Mouse (Mus musculus) neural tube, embryonic 10.5 days (tissue): ENCODE measurements around the gene Map1s.

Experiments used
- DNase-seq: peaks from one replicate; pipeline ENCODE4 v3.0.0-alpha.2; 2017; ENCODE audit warnings: low spot score; ENCODE audit errors: extremely low spot score

Gene Map1s

DNA sequence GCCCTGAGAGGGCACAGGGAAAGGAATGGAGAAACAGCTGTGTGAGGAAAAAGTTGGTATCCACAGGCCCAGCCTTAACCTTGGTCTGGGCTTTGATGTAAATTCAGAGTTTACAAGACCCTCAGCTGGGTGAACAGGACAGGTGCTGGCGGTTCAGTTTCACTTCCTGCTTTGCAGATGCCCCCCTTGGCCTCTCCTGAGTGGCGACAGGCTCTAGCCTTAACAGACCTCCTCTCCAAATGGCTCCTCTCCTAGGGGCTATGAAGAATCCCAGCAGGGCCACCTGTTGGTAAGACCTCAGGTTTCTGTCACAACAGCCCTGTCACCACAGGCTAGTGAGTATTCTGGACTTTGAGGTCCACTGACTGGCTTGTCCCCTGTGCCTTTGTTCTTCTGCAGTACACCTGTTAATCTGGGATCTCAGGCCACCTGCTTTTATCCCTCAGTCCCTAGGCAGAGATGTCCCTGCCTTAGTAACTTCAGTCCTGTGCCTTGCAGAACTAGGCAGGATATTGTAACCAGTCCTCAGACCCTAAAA, 7.0 kb upstream of the Map1s start:
- DNase-seq: no peak

DNA sequence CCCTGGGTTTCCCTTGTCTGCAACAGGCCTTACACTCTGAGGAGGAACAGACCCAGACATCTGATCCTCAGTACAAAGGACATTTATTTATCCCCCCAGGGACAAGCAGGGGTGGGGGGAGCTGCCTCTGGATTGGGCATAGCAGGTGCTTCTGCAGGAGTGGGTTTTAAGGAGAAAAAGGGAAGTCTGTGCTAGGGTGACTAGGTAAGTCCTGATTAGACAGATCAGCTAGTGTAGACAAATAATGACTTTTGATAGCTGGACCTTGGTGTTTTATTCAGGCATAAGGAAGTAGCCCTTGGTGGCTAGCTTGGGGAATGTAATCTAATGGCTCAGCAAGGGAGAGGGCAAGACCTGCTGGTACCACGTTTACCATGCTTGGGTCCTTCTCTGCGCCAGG, 6.5 kb upstream of the Map1s start:
- no peak for DNase-seq

DNA sequence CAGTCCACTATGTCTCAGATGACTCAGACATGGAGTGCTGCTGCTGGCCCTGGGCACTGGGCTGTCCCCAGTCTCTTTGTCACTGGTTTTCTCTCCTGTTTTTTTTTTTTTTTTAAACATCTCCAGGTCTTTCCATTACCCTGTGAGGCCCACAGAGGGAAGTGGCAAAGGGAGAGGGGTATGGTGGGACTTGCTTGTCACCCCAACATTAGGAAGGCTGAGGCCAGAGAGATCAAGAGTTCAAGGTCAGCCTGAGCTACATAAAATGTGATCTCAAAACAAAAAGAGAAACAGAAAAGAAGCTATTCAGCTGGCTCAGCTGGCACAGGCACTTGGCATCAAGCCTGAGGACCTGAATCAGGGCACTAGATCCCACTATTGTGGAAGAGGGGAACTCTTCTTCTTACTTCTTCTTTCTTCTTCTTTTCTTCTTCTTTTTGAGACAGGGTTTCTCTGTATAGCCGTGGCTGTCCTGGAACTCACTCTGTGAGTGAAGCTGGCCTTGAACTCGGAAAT, 4.8 kb upstream of the Map1s start:
- no peak for DNase-seq

DNA sequence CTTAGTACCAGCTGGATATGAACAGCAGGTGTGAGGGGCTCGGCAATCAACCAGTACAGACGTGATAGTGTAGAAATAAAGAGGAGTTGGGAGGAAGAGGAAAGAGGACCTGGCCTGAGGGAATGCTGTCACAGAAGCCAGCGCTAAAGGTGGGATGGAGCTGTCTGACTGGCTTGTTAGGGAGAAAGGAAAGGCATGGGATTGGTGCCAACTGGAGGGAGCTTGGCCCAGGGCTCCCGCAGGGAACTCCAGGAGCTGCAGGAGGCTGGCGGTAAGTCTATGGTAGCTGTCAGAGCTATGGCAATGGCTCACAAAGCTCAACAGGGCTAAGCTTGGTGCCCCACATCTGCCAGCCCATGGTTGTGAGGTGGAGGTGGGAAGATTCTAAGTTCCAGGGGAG, 3.5 kb upstream of the Map1s start:
- no peak for DNase-seq

DNA sequence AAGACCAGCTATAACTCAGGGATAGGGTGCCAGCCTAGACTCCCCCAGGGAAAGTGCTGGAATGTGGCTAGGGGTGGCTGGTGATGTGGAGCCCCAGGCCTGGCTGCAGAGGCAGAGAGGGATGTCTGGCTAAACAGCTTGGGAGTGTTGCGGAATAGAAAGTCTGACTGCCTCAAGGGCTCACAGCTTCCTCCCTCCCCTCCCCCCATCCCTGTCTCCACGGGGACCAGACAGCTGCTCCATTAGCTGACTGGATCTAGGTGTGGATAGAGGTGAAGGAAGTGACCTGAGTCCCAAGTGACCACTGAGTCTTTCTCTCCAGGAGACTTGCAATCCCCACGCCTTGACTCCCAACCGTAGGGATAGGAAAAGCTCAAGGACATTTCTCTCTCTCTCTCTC, 2.6 kb upstream of the Map1s start:
- no peak for DNase-seq

DNA sequence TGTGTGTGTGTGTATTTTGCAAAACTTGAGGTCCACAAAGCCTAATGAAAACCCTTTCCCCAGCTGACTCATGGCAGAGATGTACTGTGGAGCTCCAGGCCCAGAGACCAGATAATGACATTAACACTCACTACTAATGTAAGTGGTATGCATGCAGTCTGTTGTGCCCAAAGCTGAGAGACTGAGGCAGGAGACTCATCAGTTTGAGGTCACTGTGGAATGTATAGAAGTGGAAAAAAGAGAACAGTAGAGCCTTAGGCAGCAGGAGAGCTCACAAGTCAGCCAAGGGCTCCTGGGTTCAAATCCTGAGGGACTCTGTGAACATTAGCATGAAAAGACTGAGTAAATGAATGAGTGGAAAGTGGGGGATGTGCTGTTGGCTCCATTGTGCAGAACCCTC, 2.1 kb upstream of the Map1s start:
- no peak for DNase-seq

DNA sequence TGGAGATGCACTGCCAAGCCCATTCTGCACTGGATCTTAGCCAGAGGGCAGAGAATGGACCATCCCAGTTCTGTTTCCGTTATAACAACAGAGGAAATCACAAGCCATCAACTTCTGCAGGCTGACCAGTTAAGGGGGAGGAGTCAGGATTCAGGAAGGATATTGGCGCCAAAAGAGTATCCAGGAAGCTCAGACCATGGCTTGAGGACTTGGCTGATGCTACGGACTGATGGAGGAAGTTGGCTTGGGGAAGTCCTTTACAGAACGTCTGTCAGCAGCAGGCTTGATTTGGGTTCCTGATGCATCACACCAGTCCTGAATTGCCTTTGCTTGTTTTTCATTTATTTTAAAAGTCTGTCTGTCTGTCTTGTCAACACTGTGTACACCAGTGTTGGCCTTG, 1.2 kb upstream of the Map1s start:
- DNase-seq: no peak

DNA sequence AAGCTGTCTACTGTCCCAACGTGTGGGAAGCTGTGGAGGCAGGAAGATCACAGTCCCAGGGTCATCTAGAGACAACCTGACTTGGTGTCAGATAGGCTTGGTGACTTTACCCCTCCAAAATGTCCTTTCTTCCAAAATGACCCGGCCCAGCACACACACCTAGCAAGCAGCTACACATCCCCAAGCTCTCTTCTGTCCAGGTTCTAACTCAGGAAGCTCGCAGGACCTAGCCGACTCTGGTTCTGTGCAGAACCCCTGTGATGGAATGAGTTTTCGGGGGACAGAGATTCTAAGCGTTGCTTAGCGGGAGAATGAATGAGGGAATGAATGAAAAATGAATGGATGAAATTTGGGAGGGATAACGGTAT, 285 bp upstream of the Map1s start:
- DNase-seq: no peak

DNA sequence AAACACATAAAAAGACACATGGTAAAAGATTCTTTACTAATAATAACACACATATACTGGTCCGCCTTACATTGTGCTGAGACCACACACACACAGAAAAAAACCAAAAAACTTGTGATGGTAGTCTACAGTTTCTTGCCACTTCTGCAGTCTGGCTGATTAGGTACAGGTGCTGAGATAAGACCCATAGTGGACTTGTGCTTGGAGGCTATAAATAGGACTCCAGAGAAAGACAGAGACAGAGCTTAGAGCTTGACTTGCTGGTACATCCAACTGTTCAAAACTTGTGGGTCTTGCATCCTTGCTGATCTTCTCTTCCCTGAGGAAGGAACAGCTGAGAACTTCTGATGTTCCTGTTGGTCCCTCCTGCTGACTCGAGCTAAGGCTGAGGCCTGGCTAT, 1.8 kb downstream of the Map1s start:
- DNase-seq: no peak

DNA sequence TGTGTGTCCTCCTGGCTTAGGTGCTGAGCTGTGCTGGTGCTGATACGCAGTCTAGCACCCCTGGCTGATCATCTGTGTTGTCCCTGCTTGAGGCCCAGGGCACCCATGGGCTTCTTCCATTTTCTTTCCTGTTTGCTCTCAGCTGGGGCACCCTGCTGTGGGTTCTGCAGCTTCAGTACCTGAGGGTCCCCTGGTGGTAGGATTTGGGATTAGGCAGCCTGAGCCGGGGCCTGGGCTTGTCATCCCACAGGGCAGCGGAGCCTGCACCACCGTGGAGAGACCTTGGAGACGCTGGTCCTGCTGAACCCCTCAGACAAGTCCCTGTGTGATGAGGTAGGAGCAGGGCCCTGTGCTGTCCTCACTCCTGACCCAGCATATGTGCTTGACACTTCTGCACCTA, 5.9 kb downstream of the Map1s start:
- no peak for DNase-seq

DNA sequence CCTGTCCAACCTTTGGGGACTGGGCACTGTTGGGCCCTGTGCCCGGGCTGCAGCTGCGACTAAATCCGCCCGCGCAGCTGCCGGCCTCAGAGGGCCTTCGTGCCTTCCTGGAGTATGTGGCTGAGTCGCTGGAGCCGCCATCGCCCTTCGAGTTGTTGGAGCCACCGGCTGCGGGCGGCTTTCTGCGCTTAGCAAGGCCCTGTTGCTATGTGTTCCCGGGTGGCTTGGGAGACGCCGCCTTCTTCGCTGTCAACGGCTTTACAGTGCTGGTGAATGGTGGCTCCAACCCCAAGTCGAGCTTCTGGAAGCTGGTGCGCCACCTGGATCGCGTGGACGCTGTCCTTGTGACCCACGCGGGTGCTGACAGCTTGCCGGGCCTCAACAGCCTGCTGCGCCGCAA, 7.2 kb downstream of the Map1s start:
- DNase-seq: no peak

DNA sequence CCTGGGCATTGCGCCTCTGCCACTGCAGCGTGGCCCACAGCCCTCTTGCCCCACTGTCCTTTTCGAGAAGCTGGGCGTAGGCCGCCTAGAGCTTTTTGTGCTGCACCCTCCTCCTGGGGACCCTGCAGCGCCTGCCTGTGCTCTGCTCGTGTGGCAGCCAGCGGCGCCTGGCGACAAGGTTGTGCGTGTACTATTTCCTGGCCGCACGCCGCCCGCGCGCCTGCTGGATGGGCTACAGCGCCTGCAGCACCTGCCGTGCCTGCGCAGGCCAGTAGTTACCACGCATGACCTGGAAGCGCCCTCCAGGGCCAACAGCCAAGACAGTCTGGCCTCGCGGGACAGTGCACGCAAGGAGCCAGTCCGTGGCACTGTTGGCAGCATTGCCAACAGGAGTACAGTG, 7.8 kb downstream of the Map1s start:
- DNase-seq: no peak

DNA sequence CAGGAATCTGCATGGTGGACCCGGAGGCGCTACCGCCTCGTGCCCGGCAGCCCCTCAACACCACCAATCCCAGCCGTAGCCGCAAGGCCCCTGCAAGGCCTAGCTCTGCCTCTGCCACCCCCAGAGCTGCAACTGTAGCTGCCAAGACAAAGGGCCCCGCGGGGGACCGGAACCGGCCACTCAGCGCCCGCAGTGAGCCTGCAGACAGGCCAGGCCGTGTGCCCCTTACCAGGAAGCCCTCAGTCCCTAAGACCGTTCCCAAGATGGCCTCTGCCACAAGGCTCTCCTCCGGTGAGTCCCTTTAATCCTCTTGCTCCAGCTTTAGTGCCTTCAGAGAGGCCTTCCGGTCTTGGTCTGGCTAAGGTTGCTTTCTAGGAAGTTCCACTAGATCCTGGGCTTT, 9.0 kb downstream of the Map1s start:
- no peak for DNase-seq

DNA sequence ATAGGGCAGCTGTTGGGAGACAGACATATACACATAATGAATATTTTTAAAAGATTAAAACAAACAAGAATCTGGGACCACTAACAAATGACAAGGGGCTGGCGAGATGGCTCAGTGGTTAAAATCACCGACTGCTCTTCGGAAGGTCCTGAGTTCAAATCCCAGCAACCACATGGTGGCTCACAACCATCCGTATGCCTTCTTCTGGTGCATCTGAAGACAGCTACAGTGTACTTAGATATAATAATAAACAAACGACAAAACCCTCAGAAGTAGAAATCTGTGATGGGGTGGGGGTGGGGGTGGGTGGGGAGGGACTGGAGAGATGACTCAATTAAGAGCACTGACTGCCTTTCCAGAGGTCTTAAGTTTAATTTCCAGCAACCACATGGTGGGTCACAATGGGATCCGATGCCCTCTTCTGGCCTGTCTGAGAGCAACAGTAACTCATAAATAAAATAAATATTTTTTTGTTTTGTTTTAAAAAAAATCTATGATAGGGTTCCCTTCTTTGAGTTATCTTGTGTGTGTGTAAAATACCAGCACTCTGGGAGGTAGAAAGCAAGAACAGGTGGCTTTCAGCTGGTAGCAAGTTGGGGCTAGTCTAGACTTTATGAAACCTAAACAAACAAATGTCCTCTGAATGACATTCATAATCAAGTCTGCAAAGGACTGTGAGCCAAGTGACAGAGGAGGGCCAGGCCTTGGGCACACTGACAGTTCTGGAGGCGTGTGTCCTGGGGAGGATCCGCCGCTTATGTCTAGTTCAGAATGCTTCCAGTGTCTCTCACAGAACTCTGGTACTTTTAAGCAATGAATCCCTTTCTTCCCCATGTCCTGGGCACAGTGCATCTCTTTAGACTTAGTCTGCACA, 14.6 kb downstream of the Map1s start:
- no peak for DNase-seq

DNA sequence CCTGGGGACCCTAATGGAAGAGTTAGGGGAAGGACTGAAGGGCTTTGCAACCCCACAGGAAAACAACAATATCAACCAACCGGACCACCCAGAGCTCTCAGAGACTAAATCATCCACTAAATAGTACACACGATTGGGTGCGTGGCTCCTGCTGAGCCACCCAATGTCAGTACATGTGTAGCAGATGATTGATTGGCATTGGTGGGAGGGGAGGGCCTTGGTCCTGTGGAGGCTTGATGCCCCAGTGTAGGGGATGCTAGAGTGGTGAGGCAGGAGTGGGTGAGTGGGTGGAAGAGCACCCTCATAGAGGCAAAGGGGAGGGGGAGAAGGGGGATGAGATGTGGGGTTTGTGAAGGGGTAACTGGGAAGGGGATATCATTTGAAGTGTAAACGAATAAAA, 18.4 kb downstream of the Map1s start:
- no peak for DNase-seq

DNA sequence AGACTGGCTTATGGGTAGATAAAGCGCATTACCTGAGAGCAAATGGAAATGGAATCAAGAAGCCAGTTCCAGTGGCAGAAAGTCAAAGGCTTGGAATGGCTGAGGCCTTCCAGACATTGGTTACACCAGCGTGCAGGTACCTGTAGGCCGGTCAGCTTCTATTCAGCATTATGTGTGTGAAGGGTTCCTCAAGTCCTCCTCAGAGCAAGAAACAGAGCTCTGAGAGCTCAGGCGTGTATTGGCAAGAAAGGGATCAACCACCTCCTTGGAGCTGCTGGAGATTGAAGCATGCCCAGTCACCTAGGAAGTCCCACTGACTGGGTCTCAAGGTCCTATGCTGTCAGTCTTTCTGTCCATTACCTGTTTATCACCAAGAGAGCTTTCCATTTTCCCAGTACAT, 20.0 kb downstream of the Map1s start:
- DNase-seq: no peak

DNA sequence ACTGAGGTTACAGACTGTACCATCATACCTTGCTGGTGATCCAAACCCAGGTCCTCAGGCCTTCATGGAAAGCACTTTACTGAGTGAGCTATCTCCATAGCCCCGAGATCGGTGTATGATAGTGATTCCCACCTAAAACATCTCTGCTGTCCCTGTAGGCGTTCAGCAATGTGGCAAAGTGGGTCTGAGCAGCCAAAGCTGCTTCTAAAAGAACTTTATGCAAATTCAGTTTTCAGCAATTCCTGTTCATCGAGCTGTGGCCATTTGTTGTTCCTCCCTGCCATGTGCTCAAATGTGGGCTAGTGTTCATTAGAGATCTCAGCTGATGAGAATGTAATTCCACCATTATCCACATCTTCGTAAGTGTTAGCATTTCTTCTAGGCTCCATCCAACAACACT, 20.7 kb downstream of the Map1s start:
- no peak for DNase-seq

DNA sequence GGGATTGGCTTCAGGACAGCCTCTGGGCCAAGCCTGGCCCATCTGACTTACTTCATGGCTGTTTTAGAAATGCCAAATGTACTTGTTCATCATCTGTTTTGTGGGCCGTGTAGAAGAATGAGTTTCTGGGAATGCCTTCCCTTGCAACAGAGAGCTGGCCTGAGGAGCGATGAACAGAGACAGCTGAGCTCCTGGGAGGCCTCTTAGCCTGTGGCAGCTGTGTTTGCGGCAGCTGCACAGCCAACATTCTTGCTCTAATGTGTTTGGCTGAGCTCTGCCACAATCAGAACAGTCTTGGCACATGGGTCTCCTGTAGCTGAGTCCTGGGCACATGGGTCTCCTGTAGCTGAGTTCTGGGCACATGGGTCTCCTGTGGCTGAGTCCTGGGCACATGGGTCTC, 22.4 kb downstream of the Map1s start:
- no peak for DNase-seq

DNA sequence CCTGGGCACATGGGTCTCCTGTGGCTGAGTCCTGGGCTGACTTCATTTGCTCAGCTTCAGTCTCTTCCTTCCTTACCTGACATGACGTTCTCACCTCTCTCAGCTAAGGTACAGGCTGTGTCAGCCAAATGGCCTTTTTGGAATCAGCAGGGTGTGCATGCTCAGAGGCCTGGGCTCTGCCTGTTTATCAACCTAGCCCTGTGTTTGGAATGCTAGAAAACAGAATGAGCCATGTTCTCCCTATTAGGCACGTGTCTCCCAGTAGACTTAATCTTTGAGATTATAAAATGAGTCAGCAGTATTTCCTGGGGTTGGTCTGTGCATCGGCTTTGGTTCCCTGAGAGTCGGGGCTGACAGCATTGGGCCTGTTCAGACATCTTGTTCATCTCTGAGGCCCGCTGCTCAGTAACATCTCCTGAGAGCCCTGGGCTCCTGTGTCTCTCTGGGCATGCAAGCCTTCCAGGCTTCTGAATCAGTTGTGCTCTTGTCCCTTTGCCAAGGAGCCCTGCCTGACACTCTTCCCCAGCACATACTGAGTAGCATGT, 23.1 kb downstream of the Map1s start:
- no peak for DNase-seq

DNA sequence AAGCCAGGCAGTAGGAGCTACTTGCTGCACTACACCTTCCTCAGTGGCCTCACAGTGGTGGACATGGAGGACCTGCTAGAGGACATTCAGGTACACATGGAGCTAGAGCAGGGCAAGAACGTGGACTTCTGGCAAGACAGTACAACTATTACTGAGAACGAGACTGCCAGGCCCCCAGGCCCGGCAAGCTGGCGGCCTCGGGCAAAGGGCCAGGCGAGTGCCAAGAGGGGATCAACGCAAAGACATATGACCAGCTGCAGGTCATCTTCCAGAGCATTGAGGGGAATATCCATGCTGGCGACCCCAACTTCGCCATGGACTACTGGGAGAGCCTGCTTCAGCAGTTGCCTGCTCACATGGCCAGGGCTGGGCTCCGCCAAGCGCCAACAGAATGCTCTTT, 26.0 kb downstream of the Map1s start:
- no peak for DNase-seq

DNA sequence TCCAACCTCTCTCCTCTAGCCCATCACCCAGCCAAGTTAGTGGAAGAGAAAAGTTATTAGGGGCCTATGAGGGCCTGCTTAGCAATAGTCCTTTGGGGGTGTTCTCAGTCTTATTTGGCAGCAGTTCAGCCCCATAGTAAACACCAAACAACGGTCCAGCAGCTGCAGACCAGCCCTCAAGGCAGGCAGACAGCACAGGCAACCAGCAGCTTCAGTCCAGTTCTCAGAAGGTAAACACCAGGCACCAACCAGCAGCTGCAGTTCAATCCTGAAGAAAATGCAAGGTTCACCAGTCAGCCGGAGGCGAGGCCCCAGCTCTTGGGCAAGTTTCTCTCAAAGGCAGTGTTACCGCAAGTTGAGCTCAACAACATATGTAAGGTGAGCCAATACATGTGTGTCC, 27.3 kb downstream of the Map1s start:
- no peak for DNase-seq

DNA sequence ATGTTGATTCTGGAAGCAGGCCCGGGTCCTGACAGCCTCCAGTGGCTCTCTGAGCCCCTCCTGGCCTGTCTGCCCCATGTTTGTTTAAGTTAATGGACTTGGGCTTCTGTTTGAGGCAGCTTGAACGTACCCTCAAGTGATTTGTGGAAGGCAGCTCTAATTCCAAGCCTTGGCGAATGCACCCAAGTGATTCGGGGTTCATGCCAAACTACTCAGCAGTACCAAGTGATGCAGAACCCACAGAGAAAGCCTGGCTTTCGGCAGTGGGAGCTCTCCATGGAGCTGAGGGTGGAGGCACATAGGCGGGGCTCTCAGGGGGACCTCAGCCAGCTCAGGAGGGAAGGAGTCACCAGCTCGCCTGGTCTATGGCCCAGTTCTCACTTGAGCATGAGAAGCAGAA, 29.1 kb downstream of the Map1s start:
- DNase-seq: no peak

DNA sequence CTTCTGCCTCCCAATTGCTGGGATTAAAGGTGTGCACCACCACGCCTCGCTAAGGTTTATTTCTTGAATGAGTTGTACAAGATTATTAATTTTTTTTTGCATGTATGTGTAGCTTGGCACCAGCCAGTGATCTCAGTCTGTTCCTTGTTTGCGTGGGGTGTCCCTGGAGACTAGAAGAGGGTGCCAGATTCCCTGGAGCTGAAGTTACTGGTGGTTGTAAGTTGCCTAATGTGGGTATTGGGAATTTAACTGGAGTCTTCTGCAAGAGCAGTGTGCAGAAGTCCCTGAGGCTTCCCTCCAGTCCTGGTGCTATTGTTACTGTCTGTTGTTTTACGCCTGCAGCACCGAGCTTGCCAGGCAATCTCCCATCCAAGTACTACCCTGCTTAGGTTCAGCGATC, 31.5 kb downstream of the Map1s start:
- DNase-seq: no peak
